Mouse (Mus musculus) heart, postnatal 0 days (tissue): ENCODE results near the gene Olfr655. TPM values are rescaled to one million over a fixed set of nuclear protein-coding genes. Genes with fewer than 3 reads are reported as not detected.

Experiments
- ATAC-seq: fragments of 200-750 bp; cut with Nextera tagmentation; 2 replicates; pipeline ENCODE4 v1.8.0; 2017; ENCODE audit warnings: low read depth, moderate number of reproducible peaks, moderate library complexity; ENCODE audit not compliant: insufficient read depth
- DNase-seq: peaks from one replicate; pipeline ENCODE4 v3.0.0-alpha.2; 2016; ENCODE audit warnings: low spot score
- H3K27ac ChIP-seq: fragments of 300-500 bp; sonication (generic); 2 replicates; pipeline ENCODE4 v1.5.1; 2014; ENCODE audit warnings: low read depth, mild to moderate bottlenecking
- H3K27me3 ChIP-seq: fragments of 300-500 bp; sonication (generic); 2 replicates; pipeline ENCODE4 v1.6.1; 2014; ENCODE audit warnings: low read length, mixed read lengths; ENCODE audit not compliant: control insufficient read depth, insufficient read depth
- H3K36me3 ChIP-seq: fragments of 300-500 bp; sonication (generic); replicated peaks from 2 replicates; pipeline ENCODE4 v1.6.1; 2014; ENCODE audit warnings: low read length, mixed read lengths; ENCODE audit not compliant: control insufficient read depth, insufficient read depth
- H3K4me1 ChIP-seq: fragments of 300-500 bp; sonication (generic); 2 replicates; pipeline ENCODE4 v1.6.1; 2014; ENCODE audit warnings: antibody characterized with exemption; ENCODE audit not compliant: control insufficient read depth, insufficient read depth
- H3K4me2 ChIP-seq: fragments of 300-500 bp; sonication (generic); 2 replicates; pipeline ENCODE4 v1.6.1; 2014; ENCODE audit warnings: low read depth, mild to moderate bottlenecking, low read length, moderate library complexity
- H3K4me3 ChIP-seq: fragments of 300-500 bp; sonication (generic); 2 replicates; pipeline ENCODE4 v1.5.1; 2014; ENCODE audit warnings: low read depth, low read length
- H3K9ac ChIP-seq: fragments of 300-500 bp; sonication (generic); replicated peaks from 2 replicates; pipeline ENCODE4 v1.6.1; 2014; ENCODE audit warnings: low read depth, low read length, mixed read lengths
- H3K9me3 ChIP-seq: fragments of 300-500 bp; sonication (generic); replicated peaks from 2 replicates; pipeline ENCODE4 v1.6.1; 2016; ENCODE audit warnings: low read length; ENCODE audit not compliant: control insufficient read depth
- CTCF ChIP-seq: IDR thresholded peaks from 2 replicates; pipeline ENCODE4 v1.5.1; 2016; ENCODE audit warnings: antibody characterized with exemption, control low read depth, low read depth
- EP300 ChIP-seq: IDR thresholded peaks from 2 replicates; pipeline ENCODE4 v1.6.1; 2016; ENCODE audit warnings: antibody characterized with exemption, low read depth
- WGBS: fragments of 180-500 bp; shearing (Covaris S2); extraction: QIAGEN DNeasy Blood & Tissue Kit; methylation state at CpG from one replicate; pipeline ENCODE4 v1.1.7; 2014; 5-methylcytosine and 5-hydroxymethylcytosine counted together
- polyA plus RNA-seq: library from polyadenylated mRNA; unstranded; fragments of >200 nt; fragmentation: Nextera tagmentation; extraction: Ambion mirVana; gene quantifications from 2 replicates; pipeline ENCODE4 v1.2.1, GENCODE M21; 2015
- total RNA-seq: library from RNA; depleted of rRNA; stranded (reverse); fragments of >200 nt; gene quantifications from 2 replicates; pipeline ENCODE4 v1.2.3, GENCODE M21; 2014; ENCODE audit warnings: low replicate concordance

The Olfr655 gene
- total and polyA plus RNA-seq, 2 experiments from 2014 or later, result not detected

- TF ChIP-seq CTCF (no peak), EP300 (no peak)
- Histone ChIP-seq H3K4me3 (no peak overlapping the region), H3K9me3 (no peaks in the 10 kb centered on the region), H3K4me2 (no peak overlapping the region), H3K36me3 (no peaks in the 10 kb centered on the region), H3K27ac (no peak overlapping the region), H3K9ac (no peak overlapping the region), H3K4me1 (no peaks in the 10 kb centered on the region), H3K27me3 (no peaks in the 10 kb centered on the region)
- DNase-seq (no peak), ATAC-seq (no peak)
- WGBS, result 71% methylated on average over 5 of the region's 5 CpGs
These were observed 13.3 kb downstream of the Olfr655 start for GRCm38 (mm10) chr7:104588274-104588673.

- 71% methylated on average over 4 of the region's 4 CpGs for WGBS
- H3K9me3 ChIP-seq, result no peaks in the 10 kb centered on the region
- DNase-seq (no peak), ATAC-seq (no peak)
- H3K27ac ChIP-seq, result no peak within 1 kb of the TSS
- H3K4me2 ChIP-seq, result no peak within 1 kb of the TSS
- H3K27me3 ChIP-seq, result no peaks in the 10 kb centered on the region
- TF ChIP-seq EP300 (no peak), CTCF (no peak)
- H3K9ac ChIP-seq, result no peak within 1 kb of the TSS
- no peak within 1 kb of the TSS for H3K4me3 ChIP-seq
- H3K36me3 ChIP-seq, result no peaks in the 10 kb centered on the region
- H3K4me1 ChIP-seq, result no peaks in the 10 kb centered on the region
These were observed 14.9 kb downstream of the Olfr655 start, which contains the start of gene Olfr654 for GRCm38 (mm10) chr7:104586725-104587124. Olfr654 (plus strand) TSS chr7:104587025.

DNA sequence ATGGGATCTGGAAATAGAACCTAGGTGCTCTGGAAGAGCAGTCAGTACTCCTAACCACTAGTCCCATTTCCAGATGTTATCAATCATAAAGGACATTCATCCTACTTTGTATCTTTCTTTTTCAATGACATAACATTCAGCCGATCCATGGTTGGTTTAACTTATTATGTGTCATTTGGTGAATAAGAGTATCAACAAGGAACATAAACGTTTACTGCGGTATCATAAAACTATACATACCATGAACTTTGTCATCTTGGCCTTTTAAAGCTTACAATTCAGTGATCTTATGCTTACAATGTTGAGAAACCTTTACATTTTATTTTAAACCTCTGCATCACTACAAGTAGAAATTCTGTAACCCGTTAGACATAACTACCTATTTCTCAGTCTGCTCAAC is 20.1 kb downstream of the Olfr655 start:
- Histone ChIP-seq H3K36me3 (no peaks in the 10 kb centered on the region), H3K27ac (no peak overlapping the region), H3K27me3 (no peaks in the 10 kb centered on the region), H3K4me3 (no peak overlapping the region), H3K4me2 (no peak overlapping the region), H3K9ac (no peak overlapping the region), H3K9me3 (no peaks in the 10 kb centered on the region), H3K4me1 (no peaks in the 10 kb centered on the region)
- ATAC-seq (no peak), DNase-seq (no peak)
- WGBS, result 70% methylated on average over 4 of the region's 4 CpGs
- TF ChIP-seq EP300, result no peak
- no peak for TF ChIP-seq CTCF

DNA sequence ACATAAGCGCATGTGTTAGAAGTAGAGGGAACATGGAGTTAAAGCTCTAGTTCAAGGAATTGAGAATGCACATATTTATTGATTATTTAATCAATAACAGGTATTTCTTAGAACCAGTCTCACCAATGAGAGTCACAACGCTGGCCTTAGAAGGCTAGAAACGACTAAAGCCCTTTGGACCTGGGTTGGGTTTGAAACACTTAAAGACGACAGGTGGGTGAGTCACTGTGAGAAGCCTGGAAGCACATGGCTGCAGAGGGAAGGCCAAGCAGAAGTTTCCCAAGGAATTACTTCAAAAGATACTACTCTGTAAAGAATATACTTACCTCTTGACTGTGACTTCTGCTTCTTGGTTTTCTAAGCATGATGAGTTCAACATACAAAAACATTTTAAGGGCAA is 20.7 kb downstream of the Olfr655 start:
- Histone ChIP-seq H3K36me3 (no peaks in the 10 kb centered on the region), H3K27me3 (no peaks in the 10 kb centered on the region), H3K9me3 (no peaks in the 10 kb centered on the region), H3K4me1 (no peaks in the 10 kb centered on the region), H3K27ac (no peak overlapping the region), H3K4me2 (no peak overlapping the region), H3K4me3 (no peak overlapping the region), H3K9ac (no peak overlapping the region)
- WGBS, result 82% methylated on average over 4 of the region's 4 CpGs
- no peak for TF ChIP-seq CTCF
- no peak for TF ChIP-seq EP300
- ATAC-seq (no peak), DNase-seq (no peak)

DNA sequence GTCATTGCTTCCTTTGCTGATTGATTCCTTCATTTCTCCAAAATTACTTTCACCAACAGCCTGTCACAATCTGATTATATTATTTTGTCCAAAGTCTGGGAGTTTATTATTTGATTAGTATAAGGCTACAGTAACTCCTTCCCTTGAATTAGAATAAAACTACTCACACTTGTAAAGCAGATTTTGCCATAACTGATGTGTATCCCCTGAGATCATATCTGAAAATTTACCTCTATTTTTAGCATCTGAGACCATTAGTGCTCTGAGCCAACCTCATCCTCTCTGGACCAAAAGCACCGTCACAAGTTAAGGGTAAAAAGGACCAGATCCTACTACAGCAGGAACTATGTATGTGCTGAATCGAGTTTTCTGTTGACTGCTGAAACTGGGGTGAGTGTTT is 24.6 kb downstream of the Olfr655 start, which contains the start of gene Olfr653:
Gene Olfr653 (plus strand): TSS at position 301 of the 400 bp plus-strand sequence.
- Histone ChIP-seq H3K9me3 (no peaks in the 10 kb centered on the region), H3K4me1 (no peaks in the 10 kb centered on the region), H3K27ac (no peak within 1 kb of the TSS), H3K4me3 (no peak within 1 kb of the TSS), H3K36me3 (no peaks in the 10 kb centered on the region), H3K27me3 (no peaks in the 10 kb centered on the region), H3K4me2 (no peak within 1 kb of the TSS), H3K9ac (no peak within 1 kb of the TSS)
- no peak for TF ChIP-seq EP300
- no peak for TF ChIP-seq CTCF
- DNase-seq (no peak), ATAC-seq (no peak)
- WGBS, result 37% methylated on average over 2 of the region's 2 CpGs

GRCm38 (mm10) chr7:104560601-104561000 is 41.0 kb downstream of the Olfr655 start, which contains the start of gene Olfr652:
Olfr652 (plus strand) TSS chr7:104560901.
- ATAC-seq, result no peak
- no peak for TF ChIP-seq EP300
- Histone ChIP-seq H3K4me2 (no peak within 1 kb of the TSS), H3K27ac (no peak within 1 kb of the TSS), H3K27me3 (no peaks in the 10 kb centered on the region), H3K9ac (no peak within 1 kb of the TSS), H3K9me3 (no peaks in the 10 kb centered on the region), H3K4me3 (no peak within 1 kb of the TSS), H3K36me3 (no peaks in the 10 kb centered on the region), H3K4me1 (no peaks in the 10 kb centered on the region)
- no peak for DNase-seq
